Mouse (Mus musculus) spleen, embryonic (tissue): ENCODE data around the gene Cygb.

Source experiments
- CTCF ChIA-PET: fragments of 350-600 bp; sonication (Branson Sonifier 250); formaldehyde crosslinking; loops from one replicate; lab custom pipeline; 2022; lab: Charles Lee

The Cygb gene

GRCm38 (mm10) chr11:116657311-116658223, 3.5 kb upstream of the Cygb start:
- CTCF ChIA-PET, result no interaction called here

GRCm38 (mm10) chr11:116656348-116657191, 2.5 kb upstream of the Cygb start:
- CTCF ChIA-PET, result no interaction called here

GRCm38 (mm10) chr11:116653709-116654221, 348 bp downstream of the Cygb start:
- CTCF ChIA-PET, result no interaction called here

- CTCF ChIA-PET, result no interaction called here
Observed at GRCm38 (mm10) chr11:116653234-116653633, 879 bp downstream of the Cygb start, which contains the start of gene Prcd. TSS of gene Prcd (plus strand) at chr11:116653534.

DNA sequence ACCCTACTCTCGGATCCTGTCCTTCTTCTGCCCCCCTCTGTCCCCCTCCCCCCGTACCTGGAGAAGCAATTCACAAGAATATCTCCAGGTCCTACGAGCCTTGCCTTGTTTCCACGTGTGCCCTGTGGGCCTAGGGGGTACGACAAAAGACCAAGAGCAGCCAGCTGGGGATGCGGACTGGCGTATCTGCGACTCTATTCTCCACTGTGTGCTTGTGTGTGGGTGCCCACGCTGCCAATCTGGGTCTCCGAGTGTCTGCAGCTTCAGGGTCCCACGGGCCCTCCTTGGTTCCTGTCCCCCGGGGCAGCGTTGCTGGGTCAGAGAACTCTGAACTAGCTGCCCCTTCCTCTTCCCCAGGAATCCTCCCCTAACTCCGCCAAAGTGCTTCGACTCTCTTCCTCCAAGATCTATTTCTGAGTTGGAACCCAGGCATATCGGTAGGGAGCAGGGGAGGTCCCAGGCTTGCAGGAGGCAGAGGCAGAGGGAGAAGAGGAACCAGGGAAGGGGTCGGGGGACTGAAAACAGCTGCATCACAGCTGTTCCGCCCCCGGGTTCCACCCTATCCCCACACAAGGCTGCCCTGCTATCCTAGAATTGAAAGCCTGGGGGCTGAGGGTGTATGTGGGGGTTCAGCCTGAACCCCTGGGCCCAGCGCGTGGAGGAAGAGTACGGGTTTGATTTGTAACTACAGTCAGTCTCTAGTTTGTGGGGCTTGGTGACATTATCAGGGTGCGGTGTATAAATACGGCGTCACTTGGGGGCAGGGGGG, 1.6 kb downstream of the Cygb start:
- CTCF ChIA-PET, result interaction anchor here (0.6 kb wide), 1 partner anchor 31 kb away, joined by 4 read pairs; no protein-coding TSS in a partner anchor

GRCm38 (mm10) chr11:116651339-116651738, 2.8 kb downstream of the Cygb start:
- CTCF ChIA-PET, result interaction anchor here (0.6 kb wide), 1 partner anchor 411 kb away, joined by 3 read pairs; no protein-coding TSS in a partner anchor

- CTCF ChIA-PET, result interaction anchor here (0.6 kb wide), 1 partner anchor 411 kb away, joined by 3 read pairs; no protein-coding TSS in a partner anchor
Observed at GRCm38 (mm10) chr11:116650811-116651210, 3.3 kb downstream of the Cygb start.

DNA sequence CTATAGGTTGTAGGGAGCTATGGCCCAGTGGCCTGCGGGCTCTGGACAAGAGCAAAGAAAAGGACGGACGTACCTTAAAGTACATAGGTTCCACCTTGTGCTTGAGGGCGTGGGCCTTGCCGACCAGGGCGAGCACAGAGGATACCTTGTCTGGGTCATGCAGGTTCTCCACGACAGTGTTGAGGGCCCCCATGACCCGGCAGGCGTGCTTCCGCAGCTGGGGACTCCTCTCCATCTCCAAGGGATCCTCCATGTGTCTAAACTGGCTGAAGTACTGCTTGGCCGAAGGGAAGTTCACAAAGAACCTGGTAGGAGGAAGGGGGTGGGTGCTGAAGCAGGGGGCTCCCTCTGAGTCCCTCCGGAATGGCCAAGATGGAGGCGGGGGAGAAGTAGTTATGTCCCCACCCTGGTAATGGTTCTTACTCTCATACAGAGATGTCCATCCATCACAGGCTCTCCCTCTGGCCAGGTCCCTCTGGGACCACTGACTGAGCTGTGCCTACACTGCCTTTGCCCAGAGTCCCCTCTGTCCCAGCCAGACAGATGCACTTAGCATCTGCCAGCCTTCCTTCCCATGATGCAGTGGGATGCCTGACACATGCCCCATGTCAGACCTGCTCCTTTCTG, 4.3 kb downstream of the Cygb start:
- CTCF ChIA-PET, result no interaction called here

DNA sequence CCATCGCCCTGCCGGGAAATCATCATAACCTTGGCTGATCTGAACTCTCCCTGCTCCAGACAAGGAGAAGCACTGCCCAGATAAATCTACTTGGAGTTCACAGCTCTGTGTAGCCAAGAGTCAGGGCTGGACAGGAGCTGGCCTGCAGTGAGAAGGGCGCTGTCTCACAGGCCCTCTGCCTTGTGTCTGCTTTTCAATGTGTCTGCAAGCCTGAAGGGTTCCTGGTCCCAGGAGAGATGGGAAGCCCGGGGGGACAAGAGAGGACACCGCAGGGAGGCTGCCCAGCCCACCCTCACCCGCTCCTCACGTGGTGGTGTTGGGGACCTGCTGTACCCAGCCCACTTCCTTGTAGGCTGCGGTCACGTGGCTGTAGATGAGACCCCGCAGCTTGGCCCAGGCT, 5.1 kb downstream of the Cygb start:
- CTCF ChIA-PET, result no interaction called here

DNA sequence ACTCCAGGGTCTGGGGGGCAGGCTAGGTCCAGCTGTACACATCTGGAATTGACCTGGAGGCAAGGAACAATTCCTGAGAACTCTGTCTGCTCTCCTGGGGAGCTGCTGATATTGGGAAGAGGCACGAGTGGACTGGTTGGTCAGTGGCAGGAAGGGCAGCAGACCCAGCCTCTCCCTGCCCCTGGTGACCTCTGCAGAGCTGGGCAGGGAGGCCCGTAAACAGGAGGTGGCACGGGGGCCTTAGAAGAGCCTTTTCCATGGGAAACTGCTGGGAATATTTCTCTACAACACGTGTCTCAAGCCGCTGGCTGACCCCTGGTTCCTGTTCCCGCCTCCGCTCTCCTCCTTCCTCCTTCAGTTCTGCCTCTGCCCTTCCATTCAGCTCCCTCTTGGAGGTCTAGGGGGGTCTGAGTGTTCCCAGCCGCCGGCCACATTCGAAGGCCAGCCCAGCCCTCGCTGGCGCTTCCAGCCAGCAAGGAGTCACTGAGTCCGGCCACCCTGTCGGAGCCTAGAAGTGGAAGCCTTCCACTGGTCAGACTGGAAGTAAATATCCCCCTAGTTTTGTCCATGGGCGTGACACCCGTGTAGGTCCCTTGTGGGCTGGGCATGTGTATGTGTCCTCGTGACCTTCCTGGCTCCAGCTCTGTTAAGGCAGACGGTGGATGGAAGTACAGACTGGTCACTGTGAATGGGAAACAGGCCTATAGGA, 5.7 kb downstream of the Cygb start:
- CTCF ChIA-PET, result interaction anchor here (0.6 to 0.7 kb wide), 2 partner anchors 39 to 389 kb away, joined by 3 to 4 read pairs; no protein-coding TSS in a partner anchor

- CTCF ChIA-PET, result interaction anchor here (0.6 kb wide), 1 partner anchor 40 kb away, joined by 3 read pairs; no protein-coding TSS in a partner anchor
Observed at GRCm38 (mm10) chr11:116647340-116647991, 6.6 kb downstream of the Cygb start.

GRCm38 (mm10) chr11:116646771-116647170, 7.3 kb downstream of the Cygb start:
- CTCF ChIA-PET, result no interaction called here

- CTCF ChIA-PET, result no interaction called here
Observed at GRCm38 (mm10) chr11:116646136-116646535, 8.0 kb downstream of the Cygb start.

GRCm38 (mm10) chr11:116645446-116646110, 8.5 kb downstream of the Cygb start:
- CTCF ChIA-PET, result no interaction called here

- CTCF ChIA-PET, result interaction anchor here (0.6 kb wide), 2 partner anchors 43 to 683 kb away, joined by 3 to 7 read pairs; no protein-coding TSS in a partner anchor
Observed at GRCm38 (mm10) chr11:116644225-116645112, 9.6 kb downstream of the Cygb start.

GRCm38 (mm10) chr11:116643579-116644224, 10.4 kb downstream of the Cygb start:
- CTCF ChIA-PET, result interaction anchor here (0.6 to 0.8 kb wide), 5 partner anchors 13 to 682 kb away, joined by 3 to 7 read pairs (median 4); no protein-coding TSS in a partner anchor
